Mouse (Mus musculus) thymus, adult 2 months (tissue): ENCODE data around the gene 4930579G24Rik. TPM values are rescaled to one million over a fixed set of nuclear protein-coding genes. Genes with fewer than 3 reads are reported as not detected.

Source experiments
- DNase-seq: peaks from one replicate; pipeline ENCODE4 v3.0.0; 2021
- H3K27ac ChIP-seq: fragments of 200-500 bp; 2 replicates; pipeline ENCODE4 v1.5.1; 2012; ENCODE audit warnings: low read length, control low read depth; ENCODE audit not compliant: control insufficient read depth, insufficient read depth
- H3K27me3 ChIP-seq: fragments of 200-500 bp; 2 replicates; pipeline ENCODE4 v1.6.1; 2012; ENCODE audit warnings: mild to moderate bottlenecking, low read length, moderate library complexity, mixed read lengths; ENCODE audit not compliant: control insufficient read depth, insufficient read depth
- H3K36me3 ChIP-seq: fragments of 200-500 bp; 2 replicates; pipeline ENCODE4 v1.6.1; 2012; ENCODE audit warnings: mild to moderate bottlenecking, low read length, moderate library complexity; ENCODE audit not compliant: control insufficient read depth, insufficient read depth
- H3K4me1 ChIP-seq: fragments of 200-500 bp; replicated peaks from 2 replicates; pipeline ENCODE4 v1.6.1; 2012; ENCODE audit warnings: low read length; ENCODE audit not compliant: control insufficient read depth, insufficient read depth
- H3K4me3 ChIP-seq: fragments of 200-500 bp; 2 replicates; pipeline ENCODE4 v1.5.1; 2012; ENCODE audit warnings: mild to moderate bottlenecking, low read length, control low read depth, moderate library complexity; ENCODE audit not compliant: control insufficient read depth, insufficient read depth
- CTCF ChIP-seq: fragments of 200-500 bp; IDR thresholded peaks from 2 replicates; pipeline ENCODE4 v1.5.1; 2012; ENCODE audit warnings: mild to moderate bottlenecking, control low read depth, low read length, moderate library complexity, borderline replicate concordance; ENCODE audit not compliant: control insufficient read depth, poor library complexity, insufficient read depth; ENCODE audit errors: extremely low read depth
- POLR2A ChIP-seq: fragments of 200-500 bp; IDR thresholded peaks from 2 replicates; pipeline ENCODE4 v1.6.1; 2012; ENCODE audit warnings: mild to moderate bottlenecking, low read length, control low read depth, moderate library complexity; ENCODE audit not compliant: control insufficient read depth, poor library complexity, insufficient read depth; ENCODE audit errors: extremely low read depth
- WGBS: fragments of 180-500 bp; shearing (Covaris S2); methylation state at CpG from one replicate; pipeline ENCODE4 v1.1.7; 2018; 5-methylcytosine and 5-hydroxymethylcytosine counted together
- polyA plus RNA-seq: library from polyadenylated mRNA; depleted of rRNA; stranded (reverse); fragments of >200 nt; gene quantifications from 2 replicates; pipeline ENCODE4 v1.2.3, GENCODE M21; 2012; rRNA removed

Gene 4930579G24Rik
- polyA plus RNA-seq, 1 experiment, result 8.6 TPM

DNA sequence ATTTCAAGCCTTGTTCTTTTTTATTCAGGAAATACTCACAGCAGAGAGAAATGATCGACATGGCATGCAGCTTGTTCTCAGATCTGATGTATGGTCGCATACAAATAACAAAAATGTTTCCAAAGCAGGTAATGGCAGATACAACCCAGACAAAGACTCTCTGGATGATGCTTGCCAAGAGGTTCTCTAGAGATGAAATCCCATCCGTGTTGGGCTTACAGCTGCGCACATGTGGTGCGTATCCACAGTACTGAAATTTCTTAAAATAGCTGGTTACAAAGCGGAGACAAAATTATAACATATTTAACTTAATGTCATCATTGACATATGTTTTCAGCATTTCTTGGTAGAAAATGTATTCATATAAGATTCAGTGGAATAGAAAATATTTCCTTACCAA is 23.2 kb downstream of the 4930579G24Rik start:
- DNase-seq, result no peak
- Histone ChIP-seq H3K4me1 (no peaks in the 10 kb centered on the region), H3K27me3 (no peaks in the 10 kb centered on the region), H3K36me3 (no peaks in the 10 kb centered on the region), H3K27ac (no peak overlapping the region), H3K4me3 (no peak overlapping the region)
- WGBS, result 95% methylated on average over 6 of the region's 6 CpGs
- TF ChIP-seq POLR2A (no peak), CTCF (no peak)

- Histone ChIP-seq H3K27ac (no peak overlapping the region), H3K27me3 (no peaks in the 10 kb centered on the region), H3K4me1 (no peaks in the 10 kb centered on the region), H3K36me3 (no peaks in the 10 kb centered on the region), H3K4me3 (no peak overlapping the region)
- no peak for DNase-seq
- TF ChIP-seq POLR2A (no peak), CTCF (no peak)
- 70% methylated on average over 5 of the region's 5 CpGs for WGBS
These were observed 27.8 kb downstream of the 4930579G24Rik start for GRCm38 (mm10) chr3:79656682-79657081.

DNA sequence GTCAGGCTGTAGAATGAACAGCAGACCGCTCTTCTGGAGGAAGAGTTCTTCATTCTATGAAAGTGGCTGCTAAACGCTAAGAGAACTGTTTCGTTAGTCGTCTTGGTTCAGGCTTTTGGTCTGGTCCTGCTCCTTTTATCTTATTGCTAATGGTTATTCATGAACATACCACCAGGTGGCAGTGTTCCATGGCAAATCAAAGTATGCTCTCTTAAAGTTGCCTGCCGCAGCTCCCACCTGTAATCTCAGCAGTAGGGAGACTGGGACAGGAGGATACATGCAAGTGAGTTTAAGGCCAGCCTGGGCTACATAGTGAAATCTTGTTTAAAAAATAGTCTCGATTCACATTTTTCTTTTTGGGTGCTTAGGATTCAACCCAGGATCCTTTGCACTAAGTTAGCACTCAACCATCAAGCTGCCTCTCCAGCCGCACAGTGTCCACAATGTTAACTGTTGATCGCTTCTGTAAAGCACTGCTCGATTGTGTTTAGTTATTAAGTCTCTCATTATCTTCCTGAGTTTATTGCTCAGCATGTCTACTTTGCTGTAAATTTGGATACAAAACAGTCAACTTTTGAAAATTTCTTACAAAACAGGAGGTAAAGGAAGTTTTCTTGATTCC is 36.0 kb downstream of the 4930579G24Rik start:
- Histone ChIP-seq H3K4me1 (no peaks in the 10 kb centered on the region), H3K36me3 (no peaks in the 10 kb centered on the region), H3K4me3 (no peak overlapping the region), H3K27me3 (no peaks in the 10 kb centered on the region), H3K27ac (no peak overlapping the region)
- 40% methylated on average over 9 of the region's 9 CpGs for WGBS
- peak; percentile 57 for DNase-seq
- TF ChIP-seq CTCF (no peak), POLR2A (no peak)

GRCm38 (mm10) chr3:79670556-79670955 is 41.7 kb downstream of the 4930579G24Rik start:
- no peak overlapping the region for H3K4me3 ChIP-seq
- WGBS, result 89% methylated on average over 7 of the region's 7 CpGs
- DNase-seq, result no peak
- no peaks in the 10 kb centered on the region for H3K36me3 ChIP-seq
- H3K4me1 ChIP-seq, result no peaks in the 10 kb centered on the region
- TF ChIP-seq CTCF (no peak), POLR2A (no peak)
- H3K27me3 ChIP-seq, result no peaks in the 10 kb centered on the region
- H3K27ac ChIP-seq, result no peak overlapping the region

DNA sequence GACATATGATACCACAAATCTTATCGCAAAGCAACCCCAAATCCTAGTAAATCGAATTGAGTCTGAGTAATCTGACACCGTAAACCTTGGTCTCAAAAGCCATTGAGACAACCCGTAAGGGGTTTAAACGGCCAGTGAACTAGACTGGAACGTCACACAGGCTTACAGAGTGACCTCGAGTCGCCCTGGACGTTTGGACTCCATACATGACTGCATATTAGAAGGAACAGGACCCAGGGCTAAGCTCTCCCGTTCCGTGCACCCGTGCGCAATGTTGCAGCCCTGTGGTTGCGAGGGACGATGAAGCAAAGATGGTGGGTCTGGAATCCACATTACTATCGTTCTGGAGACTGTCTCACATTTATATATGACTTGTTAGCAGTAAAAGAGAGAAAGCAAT is 43.3 kb downstream of the 4930579G24Rik start:
- 92% methylated on average over 16 of the region's 16 CpGs for WGBS
- no peaks in the 10 kb centered on the region for H3K4me1 ChIP-seq
- H3K27me3 ChIP-seq, result no peaks in the 10 kb centered on the region
- TF ChIP-seq CTCF (no peak), POLR2A (no peak)
- H3K27ac ChIP-seq, result no peak overlapping the region
- DNase-seq, result no peak
- H3K4me3 ChIP-seq, result no peak overlapping the region
- H3K36me3 ChIP-seq, result no peaks in the 10 kb centered on the region

- no peaks in the 10 kb centered on the region for H3K27me3 ChIP-seq
- no peaks in the 10 kb centered on the region for H3K4me1 ChIP-seq
- WGBS, result 16% methylated on average over 4 of the region's 4 CpGs
- DNase-seq, result peak; percentile 43
- TF ChIP-seq CTCF (no peak), POLR2A (no peak)
- H3K27ac ChIP-seq, result no peak overlapping the region
- no peak overlapping the region for H3K4me3 ChIP-seq
- H3K36me3 ChIP-seq, result no peaks in the 10 kb centered on the region
These were observed 44.2 kb downstream of the 4930579G24Rik start for GRCm38 (mm10) chr3:79673082-79673481.

DNA sequence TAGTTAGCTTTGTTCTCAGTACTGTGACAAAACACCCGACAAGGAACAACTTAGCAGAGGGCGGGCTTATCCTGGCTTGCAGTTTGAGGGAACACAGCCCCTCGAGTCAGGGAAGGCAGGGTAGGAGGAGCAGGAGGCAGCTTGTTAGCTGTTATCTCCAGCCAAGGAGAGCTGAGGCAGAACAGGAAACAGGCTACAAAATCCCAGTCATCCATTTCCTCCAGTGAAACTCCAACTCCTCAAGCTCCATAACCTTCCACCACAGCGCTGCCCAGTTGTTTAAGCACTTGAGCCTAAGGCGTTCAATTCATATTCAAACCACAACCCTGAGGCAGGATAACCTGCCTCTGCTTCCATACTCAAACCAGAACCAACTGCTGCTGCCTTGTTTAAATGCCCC is 45.8 kb downstream of the 4930579G24Rik start:
- Histone ChIP-seq H3K4me3 (no peak overlapping the region), H3K4me1 (no peaks in the 10 kb centered on the region), H3K36me3 (no peaks in the 10 kb centered on the region), H3K27ac (no peak overlapping the region), H3K27me3 (no peaks in the 10 kb centered on the region)
- no peak for DNase-seq
- whole genome bisulfite sequencing, result 88% methylated on average over 5 of the region's 5 CpGs
- TF ChIP-seq CTCF (no peak), POLR2A (no peak)

DNA sequence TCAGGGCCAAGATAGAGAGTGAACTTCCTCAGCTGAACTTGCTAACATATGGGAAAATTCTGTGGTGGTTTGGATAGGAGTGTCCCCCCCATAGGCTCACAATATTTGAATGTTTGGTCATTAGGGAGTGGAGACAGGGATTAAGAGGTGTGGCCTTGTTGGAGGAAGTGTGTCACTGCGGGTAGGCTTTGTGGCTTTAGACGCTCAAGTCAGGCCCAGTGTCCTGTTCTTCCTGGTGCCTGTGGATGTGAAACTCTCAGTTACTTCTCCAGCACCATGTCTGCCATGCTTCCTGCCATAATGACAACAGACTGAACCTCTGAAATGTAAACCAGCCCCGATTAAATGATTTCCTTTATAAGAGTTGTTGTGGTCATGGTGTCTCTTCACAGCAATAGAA is 47.5 kb downstream of the 4930579G24Rik start:
- TF ChIP-seq POLR2A, result no peak
- no peak for TF ChIP-seq CTCF
- no peak overlapping the region for H3K4me3 ChIP-seq
- H3K27me3 ChIP-seq, result no peaks in the 10 kb centered on the region
- H3K27ac ChIP-seq, result no peak overlapping the region
- H3K36me3 ChIP-seq, result no peaks in the 10 kb centered on the region
- DNase-seq, result no peak
- 85% methylated on average over 3 of the region's 3 CpGs for whole genome bisulfite sequencing
- H3K4me1 ChIP-seq, result no peaks in the 10 kb centered on the region

Other genes starting within 250 kb of the 4930579G24Rik start
- 2.3 and 2.7 TPM in 2 replicates for gene Fnip2, start 61.3 kb upstream of the 4930579G24Rik start, polyA plus RNA-seq
- 14.5 and 15.6 TPM in 2 replicates for gene Ppid, start 37.7 kb upstream of the 4930579G24Rik start, polyA plus RNA-seq
- 51.4 and 61.3 TPM in 2 replicates for gene Etfdh, start 421 bp downstream of the 4930579G24Rik start, polyA plus RNA-seq
- 0.38 and 0.75 TPM in 2 replicates for gene Rxfp1, start 108.8 kb downstream of the 4930579G24Rik start, polyA plus RNA-seq
- 0.38 and 1.4 TPM in 2 replicates for gene Tmem144, start 223.7 kb downstream of the 4930579G24Rik start, polyA plus RNA-seq